Mouse (Mus musculus): ENCODE measurements around the gene Cdca4. TPM values are rescaled to one million over a fixed set of nuclear protein-coding genes. Genes with fewer than 3 reads are reported as not detected.
"Not testable (repeated sequence)": the region's sequence is repeated elsewhere in the genome, so short reads cannot be mapped to it uniquely, and the experiment has no call there.

The Cdca4 gene
- total RNA-seq, 2 experiments from 2014 or later: 17.1 to 20.6 TPM

DNA sequence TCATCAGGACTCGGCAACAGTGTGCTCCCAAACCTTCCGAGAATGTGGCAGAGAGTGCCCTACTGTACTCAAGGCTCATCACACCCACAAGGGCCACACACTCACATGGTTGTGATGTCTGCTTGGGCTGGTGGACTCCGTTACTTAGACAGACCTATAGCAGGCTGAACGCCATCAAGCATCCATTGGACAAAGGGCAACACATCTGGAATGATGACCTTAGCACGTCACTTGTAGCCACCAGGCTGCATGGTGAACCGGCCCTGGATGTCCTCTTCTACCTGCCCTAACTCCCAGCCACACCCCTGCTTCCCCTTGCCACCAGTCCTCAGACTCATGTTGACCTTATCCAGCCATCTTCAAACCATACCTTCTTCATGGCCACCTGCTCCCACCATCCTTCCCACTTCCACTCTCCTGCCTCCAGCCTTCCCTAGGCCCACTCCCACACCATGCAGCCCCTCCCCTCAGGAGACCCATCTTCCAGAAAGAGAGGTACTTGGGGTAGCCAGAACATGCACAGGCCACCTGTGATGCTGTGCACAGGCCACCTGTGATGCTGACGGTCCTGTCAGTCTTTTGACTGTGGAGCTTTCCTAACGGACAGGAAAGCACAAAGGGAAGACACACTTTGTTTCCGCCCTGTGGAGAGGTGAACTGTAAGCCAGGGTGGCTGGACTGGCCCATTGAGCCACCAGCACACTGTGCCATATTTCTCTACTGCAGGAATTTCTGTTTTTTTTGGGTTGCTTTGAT, 29.5 kb upstream of the Cdca4 start:
- no peak for DNase-seq (ENCODE audit: low spot score in 2 of 2)

DNA sequence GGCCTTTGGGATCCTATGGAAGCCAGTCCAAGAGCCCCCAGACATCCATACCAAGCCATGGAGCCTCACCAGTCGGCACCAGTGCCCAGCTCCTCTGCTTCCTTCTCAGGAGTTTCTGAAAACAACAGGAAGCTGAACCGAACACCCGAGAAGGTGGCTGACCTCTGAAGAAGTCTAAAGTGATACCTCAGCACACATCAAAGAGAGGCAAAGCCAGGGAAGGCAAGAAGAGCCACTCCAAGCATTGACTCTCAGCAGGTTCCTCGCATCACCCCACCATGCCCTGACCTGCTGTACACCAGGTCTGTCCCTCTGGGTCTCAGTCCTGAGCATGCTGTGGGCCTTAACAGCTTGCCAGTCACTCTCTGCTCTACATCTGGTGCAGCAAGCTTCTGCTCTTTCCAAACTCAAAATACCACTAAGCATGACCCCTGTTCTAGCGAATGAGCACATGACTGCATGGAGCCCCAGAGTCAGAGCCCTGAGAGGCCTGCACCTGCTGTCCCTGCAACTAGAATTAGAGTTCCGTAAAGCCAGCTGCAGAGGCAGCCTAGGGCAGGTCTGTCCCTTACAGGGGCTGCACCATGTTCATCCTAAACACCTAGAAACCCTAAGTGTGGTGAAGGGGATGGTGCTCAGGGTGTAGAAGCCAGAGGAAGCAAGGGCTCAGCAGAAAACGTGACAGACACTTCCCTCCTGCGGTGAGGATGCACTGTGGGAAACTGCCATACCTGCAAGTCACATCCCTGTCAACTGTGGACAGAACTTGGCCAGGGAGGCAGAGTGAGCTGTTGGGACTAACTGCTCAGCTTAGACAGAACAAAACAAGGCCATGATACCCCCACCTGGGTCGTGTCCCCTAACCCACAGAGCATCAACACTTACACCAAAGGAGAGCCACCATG, 28.1 kb upstream of the Cdca4 start:
- no peak for DNase-seq (ENCODE audit: low spot score in 2 of 2)

- DNase-seq (ENCODE audit: low spot score in 2 of 2): no peak
Observed at GRCm38 (mm10) chr12:112856338-112856737, 27.1 kb upstream of the Cdca4 start.

- no peak for DNase-seq (ENCODE audit: low spot score in 2 of 2)
Observed at GRCm38 (mm10) chr12:112854610-112855333, 25.5 kb upstream of the Cdca4 start.

- DNase-seq (ENCODE audit: low spot score in 2 of 2): no peak
Observed at GRCm38 (mm10) chr12:112853050-112853729, 24.0 kb upstream of the Cdca4 start.

- no peak for DNase-seq (ENCODE audit: low spot score in 2 of 2)
Observed at GRCm38 (mm10) chr12:112851116-112851515, 21.9 kb upstream of the Cdca4 start.

DNA sequence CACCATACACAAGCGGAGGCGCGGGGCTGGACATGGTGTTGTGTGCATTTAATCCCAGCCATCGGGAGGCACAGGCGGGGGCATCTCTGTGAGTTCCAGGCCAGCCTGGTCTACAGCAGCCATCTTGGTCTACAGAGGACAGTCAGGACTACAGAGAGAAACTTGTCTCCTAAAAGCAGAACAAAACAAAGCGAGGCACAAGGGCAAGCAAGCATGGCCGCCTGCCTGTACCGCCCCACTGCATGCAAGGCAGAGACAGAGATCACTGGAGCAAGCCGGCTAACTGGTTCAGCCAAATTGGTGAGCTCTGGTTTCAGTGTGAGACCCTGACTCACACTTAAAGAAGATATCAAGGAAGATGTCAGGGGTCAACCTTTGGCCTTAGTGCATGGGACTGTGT, 21.1 kb upstream of the Cdca4 start:
- DNase-seq (ENCODE audit: low spot score in 2 of 2): no peak

GRCm38 (mm10) chr12:112849235-112850022, 20.2 kb upstream of the Cdca4 start:
- no peak for DNase-seq (ENCODE audit: low spot score in 2 of 2)

DNA sequence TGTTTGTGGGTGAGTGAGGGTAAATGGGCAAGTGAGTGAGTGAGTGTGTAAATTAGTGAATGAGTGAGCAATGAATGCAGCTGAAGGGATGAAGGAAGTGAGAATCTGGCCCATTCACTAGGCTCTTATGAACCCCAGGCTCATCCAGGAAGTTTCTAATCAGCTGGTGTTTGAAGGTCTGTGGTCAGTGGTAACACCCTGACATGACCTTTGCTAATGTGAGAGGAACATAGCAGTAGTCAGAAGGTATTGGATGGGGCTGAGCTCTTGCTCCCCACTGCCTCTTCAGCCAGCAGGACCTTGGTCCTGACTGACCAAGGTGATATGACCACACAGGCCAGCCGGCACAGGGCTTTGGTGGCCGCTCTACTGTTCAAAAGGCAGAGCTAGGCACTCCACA, 18.7 kb upstream of the Cdca4 start:
- no peak for DNase-seq (ENCODE audit: low spot score in 2 of 2)

DNA sequence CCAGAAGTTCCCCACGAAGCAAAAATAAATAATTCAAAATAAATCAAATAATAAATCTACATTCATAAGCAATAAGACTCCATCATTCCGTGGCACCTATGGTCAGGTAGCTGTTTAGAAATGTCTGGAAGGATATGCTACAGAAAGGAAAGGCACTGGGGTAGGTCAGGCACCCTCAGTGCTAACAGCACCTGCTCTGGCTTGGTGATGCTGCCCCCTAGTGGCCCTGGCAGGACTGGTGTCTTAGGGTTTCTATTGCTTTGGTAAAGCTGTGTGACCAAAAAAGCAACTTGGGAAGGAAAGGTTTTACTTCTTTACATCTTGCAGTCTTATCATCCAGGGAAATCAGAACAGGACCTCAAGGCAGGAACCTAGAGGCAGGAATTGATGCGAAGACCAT, 14.6 kb upstream of the Cdca4 start:
- peak; percentile 80 to 89 for DNase-seq (ENCODE audit: low spot score in 2 of 2)

GRCm38 (mm10) chr12:112842128-112842527, 12.9 kb upstream of the Cdca4 start:
- not testable (repeated sequence) for DNase-seq (ENCODE audit: low spot score in 2 of 2)

DNA sequence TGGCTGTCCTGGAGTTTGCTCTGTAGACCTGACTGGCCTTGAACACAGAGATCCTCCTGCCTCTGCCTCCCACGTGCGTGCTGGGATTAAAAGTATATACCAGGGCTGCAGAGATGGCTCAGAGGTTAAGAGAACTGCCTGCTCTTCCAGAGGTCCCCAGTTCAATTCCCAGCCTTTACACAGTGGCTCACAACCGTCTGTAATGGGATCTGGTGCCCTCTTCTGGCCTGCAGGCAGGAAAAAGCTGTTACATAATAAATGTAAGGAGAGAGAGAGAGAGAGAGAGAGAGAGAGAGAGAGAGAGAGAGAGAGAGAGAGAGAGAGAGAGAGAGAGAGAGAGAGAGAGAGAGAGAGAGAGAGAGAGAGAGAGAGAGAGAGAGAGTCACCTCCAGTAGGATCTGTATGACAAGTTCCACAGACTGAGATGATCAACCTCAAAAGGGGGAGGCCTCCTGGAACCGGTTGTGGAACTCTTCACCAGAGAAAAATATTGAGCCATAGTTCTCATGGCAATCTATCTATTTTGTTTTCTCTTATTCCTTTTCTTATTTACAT, 12.2 kb upstream of the Cdca4 start:
- DNase-seq (ENCODE audit: low spot score in 2 of 2): not testable (repeated sequence)

DNA sequence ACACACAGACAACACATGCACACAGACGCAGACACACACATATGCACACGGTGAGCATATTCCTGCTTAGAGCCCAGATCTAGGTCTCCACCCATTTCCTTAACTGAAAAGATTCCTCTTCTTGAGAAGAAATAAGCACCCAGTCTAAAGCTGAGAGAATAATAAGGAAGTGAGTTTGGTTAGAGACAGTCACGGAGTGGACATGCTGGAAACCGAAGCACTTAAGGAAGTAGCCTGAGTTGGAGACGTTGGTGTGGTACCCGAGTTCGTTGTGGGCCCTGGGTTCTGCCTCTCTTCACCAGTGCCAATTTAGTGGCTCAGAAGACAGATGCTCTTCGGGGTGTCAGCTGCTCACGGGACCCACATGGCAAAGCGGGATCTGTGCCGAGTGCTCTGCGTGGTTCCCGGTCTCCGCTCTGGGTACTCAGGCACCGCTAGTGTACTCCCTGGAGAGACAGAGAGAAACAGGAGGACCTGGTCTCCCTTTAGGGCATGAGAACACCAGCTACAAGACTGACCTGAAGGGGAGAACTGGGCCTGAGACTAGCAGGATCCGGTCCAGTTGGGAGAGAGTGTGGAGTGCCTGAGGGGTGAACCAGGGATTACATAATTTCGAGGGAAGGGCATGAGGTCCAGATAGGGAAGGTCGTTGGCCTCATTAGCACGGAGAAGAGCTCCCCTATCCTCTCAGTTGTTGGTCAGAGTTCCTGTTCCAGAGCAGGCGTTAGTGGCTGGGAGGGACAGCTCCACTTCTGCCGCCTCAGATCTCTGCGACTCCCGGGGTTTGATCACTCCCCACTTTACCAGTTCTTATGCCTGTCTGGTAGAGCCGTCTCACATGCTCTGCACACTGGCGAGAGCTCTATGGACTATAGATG, 11.2 kb upstream of the Cdca4 start:
- no peak for DNase-seq (ENCODE audit: low spot score in 2 of 2)

- no peak for DNase-seq (ENCODE audit: low spot score in 2 of 2)
Observed at GRCm38 (mm10) chr12:112835046-112835445, 5.8 kb upstream of the Cdca4 start.

DNA sequence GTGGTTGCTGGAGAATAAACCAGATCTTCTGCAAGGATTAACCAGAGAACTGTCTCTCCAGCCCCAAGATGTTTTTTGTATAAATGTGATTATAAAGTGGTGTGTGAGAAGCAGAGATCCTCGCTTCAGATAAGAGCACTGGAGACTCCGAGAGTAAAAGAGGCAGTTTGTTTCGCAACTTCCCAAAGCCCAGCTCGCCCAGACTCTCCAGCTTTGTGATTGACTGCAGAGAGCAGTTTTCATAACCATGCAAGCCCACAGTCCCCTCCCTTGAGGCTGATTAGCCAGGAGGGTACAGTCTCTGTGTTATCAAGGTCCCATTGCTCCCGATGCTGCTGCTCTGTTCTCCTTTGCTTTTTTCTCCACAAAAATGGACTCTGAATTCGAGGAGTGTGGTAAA, 4.3 kb upstream of the Cdca4 start:
- DNase-seq (ENCODE audit: low spot score in 2 of 2): no peak

DNA sequence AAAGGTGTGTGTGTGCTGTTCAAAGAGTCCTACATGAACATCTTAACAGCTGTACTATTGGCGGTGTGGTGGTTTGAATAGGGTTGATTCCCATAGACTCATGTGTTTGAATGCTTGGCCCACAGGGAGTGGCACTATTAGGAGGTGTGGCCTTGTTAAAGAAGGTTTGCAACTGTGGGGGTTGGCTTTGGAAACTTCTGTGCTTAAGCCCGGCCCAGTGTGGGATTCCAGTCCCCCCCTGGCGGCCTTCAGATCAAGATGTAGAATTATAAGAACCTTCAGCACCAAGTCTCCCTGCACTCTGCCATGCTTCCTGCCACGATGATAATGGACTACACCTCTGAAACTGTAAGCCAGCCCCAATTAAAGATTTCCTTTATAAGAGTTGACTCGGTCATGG, 3.2 kb upstream of the Cdca4 start:
- no peak for DNase-seq (ENCODE audit: low spot score in 2 of 2)

- no peak for DNase-seq (ENCODE audit: low spot score in 2 of 2)
Observed at GRCm38 (mm10) chr12:112830570-112830969, 1.3 kb upstream of the Cdca4 start.

GRCm38 (mm10) chr12:112830141-112830540, 918 bp upstream of the Cdca4 start:
- DNase-seq (ENCODE audit: low spot score in 2 of 2): no peak
